Mouse (Mus musculus): ENCODE measurements around the gene Ctla2b. TPM values are rescaled to one million over a fixed set of nuclear protein-coding genes. Genes with fewer than 3 reads are reported as not detected.
A peak's percentile ranks its signal among the peaks of the same experiment; 100 is the strongest.
"Not testable (repeated sequence)": the region's sequence is repeated elsewhere in the genome, so short reads cannot be mapped to it uniquely, and the experiment has no call there.

Gene Ctla2b
- polyA plus RNA-seq (2014; fragmentation: Nextera tagmentation; extraction: Ambion mirVana), result 4.2 and 4.7 TPM in 2 replicates

DNA sequence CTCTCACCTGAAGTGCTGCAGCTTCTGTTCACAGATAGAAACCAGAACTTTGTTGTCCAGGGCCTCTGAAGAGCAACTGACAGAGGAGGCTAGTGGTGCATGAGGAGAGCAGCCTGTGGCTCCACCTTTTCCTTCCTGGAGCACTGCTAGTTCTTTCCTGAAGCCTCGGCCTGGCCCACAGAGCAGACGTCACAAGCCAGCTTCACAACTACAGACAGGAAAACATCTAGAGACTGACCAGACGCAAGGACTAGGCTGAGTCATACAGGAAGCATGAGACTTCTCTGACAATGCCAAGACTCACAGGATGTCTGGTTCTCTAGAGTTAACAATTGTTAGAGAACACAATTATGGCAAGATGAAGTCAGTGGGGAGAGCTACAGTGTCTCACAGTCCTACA is at the start of gene Ctla2b:
Gene Ctla2b, minus strand, starts transcription at position 120 of the 400 bp plus-strand sequence.
- no peak within 1 kb of the TSS for H3K4me2 ChIP-seq
- WGBS (ENCODE audit: insufficient replicate concordance), result 41% methylated on average over 3 of the region's 3 CpGs
- no peak within 1 kb of the TSS for H3K4me3 ChIP-seq (ENCODE audit: low read depth, low read length)
- no peaks in the 10 kb centered on the region for H3K4me1 ChIP-seq (ENCODE audit: control insufficient read depth, insufficient read depth, low read length)
- no peaks in the 10 kb centered on the region; the same call in 1 of the 2 replicates for H3K9me3 ChIP-seq (replicated peaks; ENCODE audit: control insufficient read depth, low read length)
- no peak within 1 kb of the TSS for H3K9ac ChIP-seq (ENCODE audit: low read depth, low read length)
- peak within 1 kb of the TSS; percentile 29 for H3K27ac ChIP-seq (ENCODE audit: low read depth, low read length)
- H3K27me3 ChIP-seq (ENCODE audit: control insufficient read depth, insufficient read depth, low read length), result no peaks in the 10 kb centered on the region
- ATAC-seq (replicated peaks; ENCODE audit: insufficient number of reproducible peaks, low FRiP score, low TSS enrichment), result peak; percentile 83
- H3K36me3 ChIP-seq (ENCODE audit: control insufficient read depth, insufficient read depth, low read length), result no peaks in the 10 kb centered on the region

- H3K36me3 ChIP-seq (ENCODE audit: control insufficient read depth, insufficient read depth, low read length); H3K4me2 ChIP-seq; H3K27me3 ChIP-seq (ENCODE audit: control insufficient read depth, insufficient read depth, low read length); H3K9me3 ChIP-seq (replicated peaks; ENCODE audit: control insufficient read depth, low read length); H3K27ac ChIP-seq (ENCODE audit: low read depth, low read length); ATAC-seq (replicated peaks; ENCODE audit: insufficient number of reproducible peaks, low FRiP score, low TSS enrichment); H3K4me3 ChIP-seq (ENCODE audit: low read depth, low read length); H3K4me1 ChIP-seq (ENCODE audit: control insufficient read depth, insufficient read depth, low read length); H3K9ac ChIP-seq (ENCODE audit: low read depth, low read length): not testable (repeated sequence)
- 74% methylated on average over 3 of the region's 3 CpGs for WGBS (ENCODE audit: insufficient replicate concordance)
These were observed 44.6 kb upstream of the Ctla2b start, which contains the start of gene Tpbpa for GRCm38 (mm10) chr13:60941884-60942283. TSS of gene Tpbpa (minus strand) at chr13:60941984.

- Histone ChIP-seq H3K4me1 (ENCODE audit: control insufficient read depth, insufficient read depth, low read length) (no peaks in the 10 kb centered on the region), H3K4me2 (no peak within 1 kb of the TSS), H3K9me3 (replicated peaks; ENCODE audit: control insufficient read depth, low read length) (0 out of 2 replicates have a peak, but pooled peaks cover 3% of the 10 kb centered on the region), H3K4me3 (ENCODE audit: low read depth, low read length) (no peak within 1 kb of the TSS), H3K27ac (ENCODE audit: low read depth, low read length) (peak within 1 kb of the TSS; percentile 5; the same call in 1 of the 2 replicates), H3K9ac (ENCODE audit: low read depth, low read length) (no peak within 1 kb of the TSS), H3K36me3 (ENCODE audit: control insufficient read depth, insufficient read depth, low read length) (no peaks in the 10 kb centered on the region), H3K27me3 (ENCODE audit: control insufficient read depth, insufficient read depth, low read length) (no peaks in the 10 kb centered on the region)
- peak; percentile 83 for ATAC-seq (replicated peaks; ENCODE audit: insufficient number of reproducible peaks, low FRiP score, low TSS enrichment)
- 40% methylated on average over 5 of the region's 5 CpGs for WGBS (ENCODE audit: insufficient replicate concordance)
These were observed 39.3 kb upstream of the Ctla2b start, which contains the start of the genes Gm49391 and Ctla2a for GRCm38 (mm10) chr13:60936500-60936901. TSS of gene Gm49391 (minus strand) at chr13:60936571. TSS of gene Ctla2a (minus strand) at chr13:60936625.

DNA sequence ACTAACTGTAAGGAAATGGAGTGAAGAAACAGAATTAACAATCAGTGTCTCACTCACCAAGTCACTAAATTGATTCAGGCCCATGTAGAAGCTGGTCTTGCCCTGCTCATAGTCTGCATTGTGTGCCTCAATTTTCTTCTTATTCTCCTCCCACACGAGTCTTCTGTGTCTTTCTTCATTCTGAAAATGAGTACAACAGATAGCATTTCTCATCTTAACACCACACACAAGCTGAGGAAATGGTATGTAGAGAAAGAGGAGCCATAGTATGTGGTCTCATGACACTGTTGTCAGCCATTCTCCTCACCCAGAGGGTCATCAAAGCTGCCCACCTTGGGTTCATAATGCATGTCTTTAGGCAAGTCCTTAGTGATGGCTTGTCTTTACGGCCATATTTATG is 38.2 kb upstream of the Ctla2b start, which contains the start of gene Gm49393:
Gene Gm49393, minus strand, starts transcription at position 101 of the 400 bp plus-strand sequence.
- not testable (repeated sequence) for H3K4me2 ChIP-seq; H3K27ac ChIP-seq (ENCODE audit: low read depth, low read length); H3K9me3 ChIP-seq (replicated peaks; ENCODE audit: control insufficient read depth, low read length); ATAC-seq (replicated peaks; ENCODE audit: insufficient number of reproducible peaks, low FRiP score, low TSS enrichment); H3K4me3 ChIP-seq (ENCODE audit: low read depth, low read length); H3K36me3 ChIP-seq (ENCODE audit: control insufficient read depth, insufficient read depth, low read length); H3K4me1 ChIP-seq (ENCODE audit: control insufficient read depth, insufficient read depth, low read length); H3K27me3 ChIP-seq (ENCODE audit: control insufficient read depth, insufficient read depth, low read length); H3K9ac ChIP-seq (ENCODE audit: low read depth, low read length)
- WGBS (ENCODE audit: insufficient replicate concordance), result 67% methylated on average over 2 of the region's 2 CpGs

DNA sequence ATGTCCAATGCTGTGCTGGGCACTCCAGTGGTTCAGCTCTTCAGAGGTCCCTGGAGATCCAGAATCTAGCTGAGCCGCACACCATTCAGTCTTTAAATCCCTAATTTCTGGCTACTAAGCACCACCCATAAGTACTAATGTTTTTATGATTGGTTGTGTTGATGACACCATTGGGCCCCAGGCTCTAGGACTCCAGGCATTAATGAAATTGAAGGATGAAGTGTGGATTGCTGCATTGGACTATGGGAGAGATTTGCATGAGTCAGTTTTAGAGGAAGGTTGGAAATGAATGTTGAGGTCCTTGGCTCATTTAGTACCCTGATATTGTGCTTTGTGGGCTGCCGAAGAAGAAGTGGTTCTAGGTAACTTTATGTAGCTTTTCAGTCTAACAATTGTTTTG is 7.5 kb upstream of the Ctla2b start, which contains the start of gene Tpbpb:
Gene Tpbpb, minus strand, starts transcription at position 101 of the 400 bp plus-strand sequence.
- 77% methylated on average over 2 of the region's 2 CpGs for WGBS (ENCODE audit: insufficient replicate concordance)
- H3K9me3 ChIP-seq (replicated peaks; ENCODE audit: control insufficient read depth, low read length); H3K4me2 ChIP-seq; H3K36me3 ChIP-seq (ENCODE audit: control insufficient read depth, insufficient read depth, low read length); H3K9ac ChIP-seq (ENCODE audit: low read depth, low read length); H3K27me3 ChIP-seq (ENCODE audit: control insufficient read depth, insufficient read depth, low read length); H3K4me1 ChIP-seq (ENCODE audit: control insufficient read depth, insufficient read depth, low read length); H3K27ac ChIP-seq (ENCODE audit: low read depth, low read length); ATAC-seq (replicated peaks; ENCODE audit: insufficient number of reproducible peaks, low FRiP score, low TSS enrichment); H3K4me3 ChIP-seq (ENCODE audit: low read depth, low read length): not testable (repeated sequence)

DNA sequence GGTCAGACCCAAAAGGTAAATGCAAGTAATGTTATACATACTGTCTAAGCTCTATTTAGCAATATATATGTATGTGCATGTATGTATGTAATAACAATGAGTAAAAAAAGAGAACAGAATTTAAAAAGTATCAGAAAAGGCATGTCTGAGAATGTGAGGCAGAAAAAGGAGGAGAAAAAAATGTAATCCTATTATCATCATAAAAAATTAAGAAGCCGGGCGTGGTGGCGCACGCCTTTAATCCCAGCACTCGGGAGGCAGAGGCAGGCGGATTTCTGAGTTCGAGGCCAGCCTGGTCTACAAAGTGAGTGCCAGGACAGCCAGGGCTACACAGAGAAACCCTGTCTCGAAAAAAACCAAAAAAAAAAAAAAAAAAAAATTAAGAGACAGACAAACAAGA is 453 bp downstream of the Ctla2b start, which contains the start of gene Gm49392:
Gene Gm49392, minus strand, starts transcription at position 101 of the 400 bp plus-strand sequence.
- H3K9me3 ChIP-seq (replicated peaks; ENCODE audit: control insufficient read depth, low read length); H3K9ac ChIP-seq (ENCODE audit: low read depth, low read length); H3K4me1 ChIP-seq (ENCODE audit: control insufficient read depth, insufficient read depth, low read length); H3K4me2 ChIP-seq; H3K27me3 ChIP-seq (ENCODE audit: control insufficient read depth, insufficient read depth, low read length); H3K4me3 ChIP-seq (ENCODE audit: low read depth, low read length); H3K36me3 ChIP-seq (ENCODE audit: control insufficient read depth, insufficient read depth, low read length); ATAC-seq (replicated peaks; ENCODE audit: insufficient number of reproducible peaks, low FRiP score, low TSS enrichment): not testable (repeated sequence)
- peak within 1 kb of the TSS; percentile 29 for H3K27ac ChIP-seq (ENCODE audit: low read depth, low read length)
- 97% methylated on average over 4 of the region's 8 CpGs for WGBS (ENCODE audit: insufficient replicate concordance)

DNA sequence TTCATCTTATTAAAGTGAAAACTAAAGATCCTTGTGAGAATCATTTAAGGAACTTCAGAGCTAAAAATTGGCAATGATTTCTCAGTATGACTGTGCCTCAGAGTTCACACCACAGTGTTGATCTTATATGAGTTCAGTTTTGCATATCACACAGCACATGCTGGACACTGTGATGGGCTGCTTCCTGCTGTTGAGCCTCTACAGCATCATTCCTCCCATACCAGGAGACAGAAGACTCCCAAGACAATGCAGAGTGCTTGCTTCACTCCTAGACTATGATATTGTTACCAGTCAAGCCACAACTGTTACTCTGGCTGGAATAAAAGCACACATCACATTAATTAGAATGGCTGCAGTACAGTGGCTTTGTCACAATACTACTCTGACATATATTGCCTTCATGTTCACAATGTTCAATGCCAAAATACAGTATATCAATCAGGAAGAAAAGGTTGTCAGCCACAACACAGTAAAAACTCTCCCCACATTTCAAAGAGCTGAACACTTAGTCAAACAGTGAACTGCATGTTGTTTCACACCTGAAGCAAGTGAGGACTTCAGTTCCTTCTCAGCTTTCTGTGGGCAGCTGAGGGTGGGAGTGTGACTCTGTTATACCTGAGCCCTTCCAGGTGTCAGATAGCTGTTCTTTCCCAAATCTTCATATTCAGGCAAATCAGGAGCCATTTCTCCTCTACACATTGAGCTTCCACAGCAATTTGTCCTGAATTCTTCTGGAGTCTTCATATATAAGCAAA is 1.7 kb downstream of the Ctla2b start:
- no peak for ATAC-seq (replicated peaks; ENCODE audit: insufficient number of reproducible peaks, low FRiP score, low TSS enrichment)
- H3K36me3 ChIP-seq (ENCODE audit: control insufficient read depth, insufficient read depth, low read length), result no peaks in the 10 kb centered on the region
- H3K9ac ChIP-seq (ENCODE audit: low read depth, low read length), result no peak overlapping the region
- H3K9me3 ChIP-seq (replicated peaks; ENCODE audit: control insufficient read depth, low read length), result no peaks in the 10 kb centered on the region; the same call in 1 of the 2 replicates
- H3K4me3 ChIP-seq (ENCODE audit: low read depth, low read length), result no peak overlapping the region
- H3K27ac ChIP-seq (ENCODE audit: low read depth, low read length), result no peak overlapping the region
- no peaks in the 10 kb centered on the region for H3K27me3 ChIP-seq (ENCODE audit: control insufficient read depth, insufficient read depth, low read length)
- H3K4me2 ChIP-seq, result no peak overlapping the region
- H3K4me1 ChIP-seq (ENCODE audit: control insufficient read depth, insufficient read depth, low read length), result no peaks in the 10 kb centered on the region

DNA sequence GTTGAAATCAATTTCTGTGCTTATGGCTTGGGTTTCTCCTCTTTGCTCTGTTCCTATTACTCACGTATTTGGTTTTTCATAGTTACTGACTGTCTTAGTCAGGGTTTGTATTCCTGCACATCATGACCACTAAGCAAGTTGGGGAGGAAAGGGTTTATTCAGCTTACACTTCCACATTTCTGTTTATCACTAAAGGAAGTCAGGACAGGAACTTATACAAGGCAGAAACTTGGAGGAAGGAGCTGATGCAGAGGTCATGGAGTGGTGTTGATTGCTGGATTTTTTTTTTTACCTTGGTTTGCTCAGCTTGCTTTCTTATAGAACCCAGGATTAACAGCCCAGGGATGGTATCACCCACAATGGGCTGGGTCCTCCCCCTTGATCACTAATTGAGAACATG is 4.9 kb downstream of the Ctla2b start:
- Histone ChIP-seq H3K27me3 (ENCODE audit: control insufficient read depth, insufficient read depth, low read length) (no peaks in the 10 kb centered on the region), H3K9me3 (replicated peaks; ENCODE audit: control insufficient read depth, low read length) (no peaks in the 10 kb centered on the region; the same call in 1 of the 2 replicates), H3K4me3 (ENCODE audit: low read depth, low read length) (no peak overlapping the region), H3K36me3 (ENCODE audit: control insufficient read depth, insufficient read depth, low read length) (no peaks in the 10 kb centered on the region), H3K4me1 (ENCODE audit: control insufficient read depth, insufficient read depth, low read length) (no peaks in the 10 kb centered on the region), H3K4me2 (no peak overlapping the region), H3K9ac (ENCODE audit: low read depth, low read length) (no peak overlapping the region), H3K27ac (ENCODE audit: low read depth, low read length) (no peak overlapping the region)
- no peak for ATAC-seq (replicated peaks; ENCODE audit: insufficient number of reproducible peaks, low FRiP score, low TSS enrichment)
- 62% methylated on average over 1 of the region's 1 CpGs for WGBS (ENCODE audit: insufficient replicate concordance)

All from heart, embryonic 11.5 days (tissue).